Mouse (Mus musculus): ENCODE results near the gene Reln. TPM values are rescaled to one million over a fixed set of nuclear protein-coding genes. Genes with fewer than 3 reads are reported as not detected.

Gene Reln
- polyA plus RNA-seq, 2 experiments = 3.3 to 6.7 TPM

DNA sequence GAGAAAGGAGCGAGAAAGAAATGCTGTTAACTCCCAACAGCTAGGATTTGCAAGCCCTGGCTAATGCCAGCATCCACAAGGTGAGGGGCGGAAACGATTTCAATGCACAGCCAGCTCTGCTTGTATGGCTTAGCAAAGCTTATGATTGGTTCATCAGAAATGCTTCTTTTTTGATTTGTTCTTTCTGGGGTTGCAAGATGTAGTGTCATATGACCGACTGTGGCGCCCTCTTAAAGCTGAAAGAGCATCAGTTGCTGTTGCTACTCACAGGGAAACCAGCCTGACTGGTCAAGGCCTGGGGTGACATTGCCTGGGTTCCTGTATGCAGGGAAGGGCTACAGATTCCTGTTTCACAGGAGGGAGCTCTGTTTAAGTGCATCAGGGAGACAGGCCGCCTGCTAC is 478.2 kb downstream of the Reln start:
- no peaks in the 10 kb centered on the region for H3K9me3 ChIP-seq (ENCODE audit: control insufficient read depth, low read length)
- H3K4me1 ChIP-seq (ENCODE audit: control insufficient read depth, insufficient read depth, low read length) = no peaks in the 10 kb centered on the region
- WGBS = 9% methylated on average over 6 of the region's 6 CpGs
- H3K4me2 ChIP-seq (replicated peaks; ENCODE audit: low read depth, low read length, severe bottlenecking) = peak overlapping the region; percentile 51; the same call in 1 of the 2 replicates
- TF ChIP-seq POLR2A (IDR thresholded peaks at IDR 0.05; ENCODE audit: borderline replicate concordance, extremely low read depth, insufficient read depth, insufficient read length) = no peak
- ATAC-seq (ENCODE audit: low FRiP score, low read depth) (no peak), DNase-seq (ENCODE audit: low spot score) (no peak)
- H3K27me3 ChIP-seq (ENCODE audit: control insufficient read depth, insufficient read depth, low read length) = no peaks in the 10 kb centered on the region
- H3K27ac ChIP-seq (replicated peaks; ENCODE audit: low read depth, low read length) = no peak overlapping the region
- no peak overlapping the region for H3K4me3 ChIP-seq (replicated peaks; ENCODE audit: low read length)
- no peaks in the 10 kb centered on the region for H3K36me3 ChIP-seq (ENCODE audit: control insufficient read depth, insufficient read depth, low read length)
- H3K9ac ChIP-seq (ENCODE audit: low read depth, low read length, severe bottlenecking) = no peak overlapping the region

DNA sequence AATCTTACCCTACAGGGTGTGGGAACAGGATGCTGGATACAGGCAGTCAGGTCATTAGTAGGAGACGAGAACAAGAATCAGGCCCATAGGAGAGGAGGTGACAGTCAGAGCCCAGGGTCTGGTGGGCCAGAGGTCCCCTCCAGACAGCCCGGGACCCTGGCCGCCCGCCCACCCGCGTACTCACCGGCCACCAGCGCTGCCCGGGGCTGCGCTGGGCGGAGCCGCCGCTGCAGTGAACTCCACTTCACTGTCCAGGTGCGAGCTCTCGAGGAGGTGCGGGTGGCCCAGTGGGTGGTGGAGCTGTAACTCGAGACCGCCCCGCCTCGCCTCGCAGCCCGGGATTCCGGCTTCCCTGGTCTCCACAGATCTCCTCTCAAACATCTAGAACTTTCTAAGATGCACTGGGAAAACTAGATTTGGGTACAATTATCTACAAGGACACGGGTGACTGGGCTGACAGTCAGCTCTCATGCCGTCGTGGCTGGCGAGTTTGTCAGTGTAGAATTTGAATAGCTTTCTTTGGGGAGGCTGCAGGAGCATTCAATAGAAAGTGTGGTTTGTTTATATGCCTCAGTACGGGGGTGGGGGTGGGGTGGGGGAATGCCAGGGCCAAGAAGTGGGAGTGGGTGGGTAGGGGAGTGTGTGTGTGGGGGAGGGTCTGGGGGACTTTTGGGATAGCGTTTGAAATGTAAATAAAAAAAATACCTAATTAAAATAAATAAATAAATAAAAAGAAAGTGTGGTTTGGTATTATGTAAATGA is 479.0 kb downstream of the Reln start, which contains the start of gene Slc26a5:
Gene Slc26a5 (minus strand): TSS at position 259 of the 762 bp plus-strand sequence.
- H3K9me3 ChIP-seq (ENCODE audit: control insufficient read depth, low read length) = no peaks in the 10 kb centered on the region
- no peak within 1 kb of the TSS for H3K9ac ChIP-seq (ENCODE audit: low read depth, low read length, severe bottlenecking)
- H3K36me3 ChIP-seq (ENCODE audit: control insufficient read depth, insufficient read depth, low read length) = no peaks in the 10 kb centered on the region
- WGBS = under 1% methylated on average over 29 of the region's 29 CpGs
- H3K4me1 ChIP-seq (ENCODE audit: control insufficient read depth, insufficient read depth, low read length) = no peaks in the 10 kb centered on the region
- no peak for TF ChIP-seq POLR2A (IDR thresholded peaks at IDR 0.05; ENCODE audit: borderline replicate concordance, extremely low read depth, insufficient read depth, insufficient read length)
- no peak for DNase-seq (ENCODE audit: low spot score)
- peak within 1 kb of the TSS; percentile 51 for H3K4me2 ChIP-seq (replicated peaks; ENCODE audit: low read depth, low read length, severe bottlenecking)
- peak within 1 kb of the TSS; percentile 21 for H3K4me3 ChIP-seq (replicated peaks; ENCODE audit: low read length)
- no peak for ATAC-seq (ENCODE audit: low FRiP score, low read depth)
- H3K27me3 ChIP-seq (ENCODE audit: control insufficient read depth, insufficient read depth, low read length) = no peaks in the 10 kb centered on the region
- no peak within 1 kb of the TSS for H3K27ac ChIP-seq (replicated peaks; ENCODE audit: low read depth, low read length)

DNA sequence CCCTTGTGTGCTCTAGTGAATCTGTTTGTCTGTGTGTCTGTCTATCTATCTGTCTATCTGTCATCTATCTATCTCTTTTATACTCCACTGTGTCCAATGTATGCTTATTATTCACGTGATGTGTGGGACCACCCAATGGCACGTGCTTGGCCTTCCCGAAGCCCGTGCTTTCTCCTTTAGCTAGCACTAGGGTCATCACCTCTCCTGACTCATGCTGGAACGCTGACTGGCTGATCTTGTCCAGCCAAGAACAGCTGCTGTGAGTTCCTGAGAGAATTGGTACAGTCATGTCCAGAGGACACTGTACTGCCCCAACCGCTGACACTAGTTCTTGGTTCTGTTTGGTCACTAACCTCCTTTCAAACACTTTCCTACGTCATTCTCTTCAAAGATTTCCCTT is 485.8 kb downstream of the Reln start:
- 83% methylated on average over 7 of the region's 7 CpGs for WGBS
- H3K9ac ChIP-seq (ENCODE audit: low read depth, low read length, severe bottlenecking) = no peak overlapping the region
- H3K9me3 ChIP-seq (ENCODE audit: control insufficient read depth, low read length) = no peaks in the 10 kb centered on the region
- no peak for ATAC-seq (ENCODE audit: low FRiP score, low read depth)
- no peak for TF ChIP-seq POLR2A (IDR thresholded peaks at IDR 0.05; ENCODE audit: borderline replicate concordance, extremely low read depth, insufficient read depth, insufficient read length)
- H3K27me3 ChIP-seq (ENCODE audit: control insufficient read depth, insufficient read depth, low read length) = no peaks in the 10 kb centered on the region
- H3K4me1 ChIP-seq (ENCODE audit: control insufficient read depth, insufficient read depth, low read length) = no peaks in the 10 kb centered on the region
- no peak for DNase-seq (ENCODE audit: low spot score)
- H3K36me3 ChIP-seq (ENCODE audit: control insufficient read depth, insufficient read depth, low read length) = no peaks in the 10 kb centered on the region
- no peak overlapping the region for H3K27ac ChIP-seq (replicated peaks; ENCODE audit: low read depth, low read length)
- no peak overlapping the region for H3K4me2 ChIP-seq (replicated peaks; ENCODE audit: low read depth, low read length, severe bottlenecking)
- no peak overlapping the region for H3K4me3 ChIP-seq (replicated peaks; ENCODE audit: low read length)

DNA sequence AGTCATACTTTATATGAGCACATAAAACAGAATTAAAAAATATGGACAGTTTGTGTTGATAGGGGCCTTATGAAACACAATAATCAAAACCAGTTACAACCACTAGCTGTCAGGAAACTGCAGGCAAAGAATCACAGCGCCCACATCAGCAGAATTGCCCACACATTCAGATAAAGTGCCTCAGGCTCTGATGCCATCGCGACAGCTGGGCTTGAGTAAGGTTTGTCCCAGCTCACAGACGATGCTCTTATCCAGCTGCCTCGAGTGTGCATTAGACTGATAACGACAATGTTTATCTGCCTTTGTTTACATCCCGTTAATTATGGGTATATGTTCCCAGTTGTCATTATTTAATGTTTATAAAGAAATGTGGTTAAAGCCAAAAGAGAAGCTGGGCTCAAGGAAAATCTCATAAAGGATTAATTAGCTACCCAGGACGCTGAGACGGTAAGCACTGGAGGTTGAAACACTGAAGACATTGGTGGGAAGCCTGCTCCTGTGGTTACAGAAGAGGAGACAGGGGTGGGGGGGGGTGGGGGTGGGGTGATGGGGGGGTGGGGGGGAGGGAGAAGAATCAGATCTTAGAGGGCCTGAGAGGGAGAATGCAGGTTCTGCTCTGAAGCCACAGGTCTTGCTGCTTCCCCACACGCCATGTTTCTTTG is 492.7 kb downstream of the Reln start:
- ATAC-seq (ENCODE audit: low FRiP score, low read depth) (no peak), DNase-seq (ENCODE audit: low spot score) (no peak)
- H3K4me3 ChIP-seq (replicated peaks; ENCODE audit: low read length) = no peak overlapping the region
- no peaks in the 10 kb centered on the region for H3K9me3 ChIP-seq (ENCODE audit: control insufficient read depth, low read length)
- H3K9ac ChIP-seq (ENCODE audit: low read depth, low read length, severe bottlenecking) = no peak overlapping the region
- no peak overlapping the region for H3K4me2 ChIP-seq (replicated peaks; ENCODE audit: low read depth, low read length, severe bottlenecking)
- no peaks in the 10 kb centered on the region for H3K36me3 ChIP-seq (ENCODE audit: control insufficient read depth, insufficient read depth, low read length)
- 45% methylated on average over 10 of the region's 10 CpGs for WGBS
- TF ChIP-seq POLR2A (IDR thresholded peaks at IDR 0.05; ENCODE audit: borderline replicate concordance, extremely low read depth, insufficient read depth, insufficient read length) = no peak
- H3K27me3 ChIP-seq (ENCODE audit: control insufficient read depth, insufficient read depth, low read length) = no peaks in the 10 kb centered on the region
- H3K27ac ChIP-seq (replicated peaks; ENCODE audit: low read depth, low read length) = no peak overlapping the region
- no peaks in the 10 kb centered on the region for H3K4me1 ChIP-seq (ENCODE audit: control insufficient read depth, insufficient read depth, low read length)

DNA sequence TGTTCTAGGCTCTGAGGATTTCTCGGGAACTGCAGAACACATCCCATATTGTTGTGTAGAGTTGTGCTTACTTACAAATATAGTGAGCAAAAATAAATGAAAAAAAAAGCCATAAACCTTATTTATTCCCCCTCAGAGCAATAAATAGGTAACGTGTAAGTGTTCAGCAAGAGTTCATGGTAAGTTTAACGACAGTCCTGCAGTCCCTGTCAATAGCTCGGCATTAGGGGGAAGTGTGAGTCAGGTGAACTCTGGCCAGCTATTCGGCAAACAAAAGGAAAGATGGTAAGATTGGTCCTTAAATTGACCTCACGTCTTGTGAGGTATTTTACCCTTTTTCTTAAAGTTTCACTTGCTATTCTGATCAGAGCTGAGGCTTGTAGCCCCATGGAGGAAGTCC is 497.1 kb downstream of the Reln start:
- no peak overlapping the region for H3K4me2 ChIP-seq (replicated peaks; ENCODE audit: low read depth, low read length, severe bottlenecking)
- no peak for TF ChIP-seq POLR2A (IDR thresholded peaks at IDR 0.05; ENCODE audit: borderline replicate concordance, extremely low read depth, insufficient read depth, insufficient read length)
- no peaks in the 10 kb centered on the region for H3K9me3 ChIP-seq (ENCODE audit: control insufficient read depth, low read length)
- WGBS = 45% methylated on average over 6 of the region's 6 CpGs
- ATAC-seq (ENCODE audit: low FRiP score, low read depth) = no peak
- no peaks in the 10 kb centered on the region for H3K4me1 ChIP-seq (ENCODE audit: control insufficient read depth, insufficient read depth, low read length)
- H3K27ac ChIP-seq (replicated peaks; ENCODE audit: low read depth, low read length) = no peak overlapping the region
- H3K27me3 ChIP-seq (ENCODE audit: control insufficient read depth, insufficient read depth, low read length) = no peaks in the 10 kb centered on the region
- H3K36me3 ChIP-seq (ENCODE audit: control insufficient read depth, insufficient read depth, low read length) = no peaks in the 10 kb centered on the region
- H3K4me3 ChIP-seq (replicated peaks; ENCODE audit: low read length) = no peak overlapping the region
- H3K9ac ChIP-seq (ENCODE audit: low read depth, low read length, severe bottlenecking) = no peak overlapping the region
- DNase-seq (ENCODE audit: low spot score) = no peak
